24 mouse cellular contexts compared by ENCODE assay signal in genomic region chr10:89646918-89647317, GRCm38 (mm10). TPM values are rescaled to one million over a fixed set of nuclear protein-coding genes. Genes with fewer than 3 reads are reported as not detected.
DNase-seq lines count a peak whose midpoint lies in the region; ATAC-seq and TF ChIP-seq lines count a peak whose summit lies in the region.
"Had no signal": no experiment of that assay in that cellular context is flagged by ENCODE, and none has a peak within 500 bp of the region (broad histone marks: within the 10 kb centered on the region; RNA-seq: fewer than 3 reads in every experiment).

No protein-coding gene starts in this region.

- no peak for TF ChIP-seq POLR2A in liver, adult 2 months (IDR thresholded peaks at IDR 0.05; ENCODE audit: extremely low read depth, insufficient read depth, low read length)

- no peaks in the 10 kb centered on the region for H3K79me2 ChIP-seq in liver, adult 2 months (ENCODE audit: control insufficient read depth, insufficient read depth, low read length)

- DNase-seq in liver, adult 2 months (ENCODE audit: extremely low read depth, low read depth, low spot score) = peak; percentile 83
- DNase-seq in liver = no peak
- no peak for DNase-seq in liver, postnatal 0 days
- DNase-seq: adrenal gland, adult 2 months; adrenal gland, adult 8-10 months; adrenal gland, postnatal 10 days; adrenal gland, postnatal 14 days; adrenal gland, postnatal 25 days; adrenal gland, postnatal 36 days; B cell, adult 2 months; cerebellum, adult 11 months; cerebellum, adult 11-12 months; cerebellum, adult 18-20 months had no signal

- H3K36me3 ChIP-seq in liver, adult 2 months (ENCODE audit: control insufficient read depth, insufficient read depth, low read length) = peaks cover 37% of the 10 kb centered on the region
- H3K36me3 ChIP-seq in liver, postnatal 0 days (replicated peaks; ENCODE audit: insufficient read depth, low read length) = peaks cover 53% of the 10 kb centered on the region
- peaks cover 81% of the 10 kb centered on the region for H3K36me3 ChIP-seq in liver, embryonic 12.5 days
- peaks cover 99% of the 10 kb centered on the region for H3K36me3 ChIP-seq in megakaryocyte, embryonic 14.5 days (replicated peaks; ENCODE audit: low read length)

- no peak overlapping the region for H3K9ac ChIP-seq in liver, adult 2 months (ENCODE audit: low read depth, low read length)
- no peak overlapping the region for H3K9ac ChIP-seq in liver, postnatal 0 days (replicated peaks)
- H3K9ac ChIP-seq in liver, embryonic 12.5 days = no peak overlapping the region

- TF ChIP-seq CTCF in liver, adult 2 months (IDR thresholded peaks at IDR 0.05; ENCODE audit: low read depth, low read length) = no peak
- TF ChIP-seq CTCF in liver, postnatal 0 days (IDR thresholded peaks at IDR 0.05; ENCODE audit: low read depth) = no peak

- H3K9me3 ChIP-seq in liver, postnatal 0 days (ENCODE audit: low read length) = no peaks in the 10 kb centered on the region
- H3K9me3 ChIP-seq in liver, embryonic 12.5 days (replicated peaks) = no peaks in the 10 kb centered on the region
- H3K9me3 ChIP-seq in megakaryocyte, embryonic 14.5 days = no peaks in the 10 kb centered on the region
- H3K9me3 ChIP-seq: G1E had no signal

- 31% methylated on average over 9 of the region's 9 CpGs for WGBS in liver, adult 2 months
- WGBS in liver, postnatal 0 days (ENCODE audit: insufficient replicate concordance) = 73% methylated on average over 9 of the region's 9 CpGs
- 82% methylated on average over 9 of the region's 9 CpGs for WGBS in liver, embryonic 12.5 days (ENCODE audit: insufficient replicate concordance)

- H3K4me3 ChIP-seq in liver, adult 2 months (ENCODE audit: insufficient read depth, low read depth, low read length) = no peak overlapping the region
- H3K4me3 ChIP-seq in liver, postnatal 0 days (ENCODE audit: low read depth, low read length) = no peak overlapping the region
- no peak overlapping the region for H3K4me3 ChIP-seq in liver, embryonic 12.5 days
- H3K4me3 ChIP-seq in megakaryocyte, embryonic 14.5 days (replicated peaks) = peak overlapping the region; percentile 35

- H3K4me1 ChIP-seq in liver, adult 2 months (ENCODE audit: control insufficient read depth, insufficient read depth, low read length) = peaks cover 16% of the 10 kb centered on the region
- no peaks in the 10 kb centered on the region for H3K4me1 ChIP-seq in liver, postnatal 0 days (ENCODE audit: insufficient read depth)
- H3K4me1 ChIP-seq in liver, embryonic 12.5 days = no peaks in the 10 kb centered on the region
- H3K4me1 ChIP-seq in megakaryocyte, embryonic 14.5 days = peaks cover 3% of the 10 kb centered on the region; the same call in 1 of the 2 replicates

- ATAC-seq in liver, postnatal 0 days = peak; percentile 64; the same call in 1 of the 2 replicates
- ATAC-seq in liver, embryonic 12.5 days = no peak
- ATAC-seq in megakaryocyte, adult 5-6 weeks (ENCODE audit: poor library complexity, severe bottlenecking) = no peak
- ATAC-seq: activated CD4-positive, CD25-positive, alpha-beta regulatory T cell, adult 4 months; CD4-positive, CD25-positive, alpha-beta regulatory T cell, adult 4 months; Patski had no signal

- H3K27me3 ChIP-seq in liver, adult 2 months (ENCODE audit: control insufficient read depth, insufficient read depth, low read length) = no peaks in the 10 kb centered on the region
- no peaks in the 10 kb centered on the region for H3K27me3 ChIP-seq in liver, postnatal 0 days (ENCODE audit: insufficient read depth, low read length)
- no peaks in the 10 kb centered on the region for H3K27me3 ChIP-seq in liver, embryonic 12.5 days (replicated peaks)
- H3K27me3 ChIP-seq in megakaryocyte, embryonic 14.5 days (replicated peaks) = no peaks in the 10 kb centered on the region
- H3K27me3 ChIP-seq: CH12.LX, Patski had no signal

- no peak overlapping the region; the same call in 1 of the 2 replicates for H3K27ac ChIP-seq in liver, adult 2 months (replicated peaks; ENCODE audit: insufficient read depth, low read depth, low read length)
- H3K27ac ChIP-seq in liver, postnatal 0 days (ENCODE audit: low read depth) = peak overlapping the region; percentile 31
- no peak overlapping the region for H3K27ac ChIP-seq in liver, embryonic 12.5 days

- H3K4me2 ChIP-seq in liver, postnatal 0 days (ENCODE audit: low read depth, low read length) = peak overlapping the region; percentile 27
- H3K4me2 ChIP-seq in liver, embryonic 12.5 days = no peak overlapping the region

- TF ChIP-seq EP300 in liver, postnatal 0 days (IDR thresholded peaks at IDR 0.05; ENCODE audit: low read depth) = 0 out of 2 replicates have a peak, but pooled peaks have one; percentile 9

RNA-seq across cellular contexts. Expression of gene Slc17a8, which starts 25.9 kb away (rescaled TPM):
- 2.9 and 3.3 TPM in 2 replicates for total RNA-seq in liver, adult 2 months (2014; rRNA removed)
- 1.1 TPM in 2 replicates for polyA plus RNA-seq in liver, adult 2 months (2012; rRNA removed)
- polyA plus RNA-seq in liver, postnatal 0 days (2015; fragmentation: Nextera tagmentation; extraction: Ambion mirVana) = 0.11 and 0.15 TPM in 2 replicates
- 0.02 and 0.05 TPM in 2 replicates for polyA plus RNA-seq in liver, embryonic 12.5 days (2016; fragmentation: Nextera tagmentation; extraction: Ambion mirVana)
- polyA plus RNA-seq in megakaryocyte, embryonic 14.5 days (2012; ENCODE audit: insufficient read depth, low replicate concordance) = not detected in 2 replicates
- total RNA-seq in megakaryocyte, adult 5-6 weeks (2015) = 0.50 TPM in 1 of 2 replicates, not detected in the other
- not detected in 2 replicates for total RNA-seq in megakaryocyte, adult 5-6 weeks (2017)
- total RNA-seq: adrenal gland, adult 18-20 months; adrenal gland, adult 2 months; CH12.LX; ES-E14; MEL had no signal
- polyA plus RNA-seq: adrenal gland, adult 2 months; CD4-positive, CD25-positive, alpha-beta regulatory T cell, adult 4 months; G1E had no signal

RNA-seq across cellular contexts. Expression of gene Scyl2, which starts 39.2 kb away (rescaled TPM):
- 18.4 and 20.1 TPM in 2 replicates for total RNA-seq in liver, adult 2 months (2014; rRNA removed)
- 10.8 and 11.3 TPM in 2 replicates for polyA plus RNA-seq in liver, adult 2 months (2012; rRNA removed)
- 3.5 and 4.8 TPM in 2 replicates for polyA plus RNA-seq in liver, postnatal 0 days (2015; fragmentation: Nextera tagmentation; extraction: Ambion mirVana)
- 6.2 and 7.4 TPM in 2 replicates for polyA plus RNA-seq in liver, embryonic 12.5 days (2016; fragmentation: Nextera tagmentation; extraction: Ambion mirVana)
- polyA plus RNA-seq in megakaryocyte, embryonic 14.5 days (2012; ENCODE audit: insufficient read depth, low replicate concordance) = 6.3 and 10.0 TPM in 2 replicates
- 28.4 and 30.3 TPM in 2 replicates for total RNA-seq in megakaryocyte, adult 5-6 weeks (2015)
- total RNA-seq in megakaryocyte, adult 5-6 weeks (2017) = 32.8 and 33.6 TPM in 2 replicates
